ENCODE assay signal across 21 mouse cellular contexts in genomic region chr6:138041865-138042264, GRCm38 (mm10). TPM values are rescaled to one million over a fixed set of nuclear protein-coding genes. Genes with fewer than 3 reads are reported as not detected.
"Had no signal": no experiment of that assay in that cellular context is flagged by ENCODE, and none has a peak within 500 bp of the region (broad histone marks: within the 10 kb centered on the region; RNA-seq: fewer than 3 reads in every experiment).

No protein-coding gene starts in this region.

- H3K4me3 ChIP-seq: megakaryocyte, embryonic 14.5 days; midbrain, embryonic 12.5 days; neural tube, embryonic 12.5 days; stomach, embryonic 15.5 days had no signal

- DNase-seq: lung, adult 18-20 months; lung, embryonic 14.5 days; lung, postnatal 10 days; lung, postnatal 4 days; midbrain, embryonic 14.5 days; right cerebral cortex, postnatal 14 days; thymus, adult 2 months; thymus, postnatal 25 days; thymus, postnatal 4 days had no signal

- H3K36me3 ChIP-seq: midbrain, embryonic 12.5 days; neural tube, embryonic 12.5 days; stomach, embryonic 15.5 days had no signal

- ATAC-seq: midbrain, embryonic 16.5 days had no signal

- H3K9ac ChIP-seq: lung, embryonic 14.5 days; midbrain, embryonic 12.5 days; neural tube, embryonic 12.5 days; stomach, embryonic 15.5 days had no signal

- H3K9me3 ChIP-seq: stomach, embryonic 15.5 days had no signal

- H3K4me2 ChIP-seq: lung, embryonic 14.5 days; midbrain, embryonic 12.5 days; neural tube, embryonic 12.5 days; stomach, embryonic 15.5 days had no signal

- H3K27me3 ChIP-seq: megakaryocyte, embryonic 14.5 days; midbrain, embryonic 12.5 days; neural tube, embryonic 12.5 days; stomach, embryonic 15.5 days had no signal

- H3K4me1 ChIP-seq: megakaryocyte, embryonic 14.5 days; midbrain, embryonic 12.5 days; neural tube, embryonic 12.5 days; stomach, embryonic 15.5 days had no signal

- H3K27ac ChIP-seq: midbrain, embryonic 12.5 days; neural tube, embryonic 12.5 days; stomach, embryonic 15.5 days; stomach, postnatal 0 days had no signal

RNA-seq across cellular contexts. Expression of gene Slc15a5, which starts 37.9 kb away (rescaled TPM):
- total RNA-seq: monocyte, adult 5-6 weeks; neutrophil, adult 5-6 weeks had no signal
- polyA plus RNA-seq: liver, embryonic 16.5 days; lung, embryonic 14.5 days; lung, embryonic 16.5 days; midbrain, embryonic 12.5 days; neural tube, embryonic 14.5 days; spleen, adult 2 months; stomach, embryonic 15.5 days; stomach, postnatal 0 days had no signal
